Mouse (Mus musculus) bone marrow macrophage, adult 2 months (primary cell): ENCODE data around the gene Urm1. TPM values are rescaled to one million over a fixed set of nuclear protein-coding genes. Genes with fewer than 3 reads are reported as not detected.
"Not testable (repeated sequence)": the region's sequence is repeated elsewhere in the genome, so short reads cannot be mapped to it uniquely, and the experiment has no call there.

Experiments used
- H3K27ac ChIP-seq: 2 replicates; pipeline ENCODE4 v1.5.1; 2012; ENCODE audit warnings: low read depth, low read length; ENCODE audit not compliant: insufficient read depth
- H3K4me1 ChIP-seq: 2 replicates; pipeline ENCODE4 v1.6.1; 2012; ENCODE audit warnings: low read length; ENCODE audit not compliant: control insufficient read depth, insufficient read depth
- H3K4me3 ChIP-seq: 2 replicates; pipeline ENCODE4 v1.5.1; 2012; ENCODE audit warnings: mild to moderate bottlenecking, low read length, moderate library complexity; ENCODE audit not compliant: insufficient read depth
- CTCF ChIP-seq: IDR thresholded peaks from 2 replicates; pipeline ENCODE4 v1.5.1; 2012; ENCODE audit warnings: low read depth, mild to moderate bottlenecking, low read length, moderate library complexity
- POLR2A ChIP-seq: IDR thresholded peaks from 2 replicates; pipeline ENCODE4 v1.6.1; 2012; ENCODE audit warnings: mild to moderate bottlenecking, low read depth, low read length, borderline replicate concordance
- polyA plus RNA-seq: library from polyadenylated mRNA; stranded (reverse); fragments of >200 nt; gene quantifications from 2 replicates; pipeline ENCODE4 v1.2.4, GENCODE M21; 2012; ENCODE audit not compliant: missing spikeins, insufficient read depth, insufficient read length

The Urm1 gene
- polyA plus RNA-seq, result 27.7 and 37.4 TPM in 2 replicates

GRCm38 (mm10) chr2:29820025-29820817 is at the start of gene Urm1:
Gene Urm1, plus strand, starts transcription at chr2:29820075.
- Histone ChIP-seq H3K4me3 (no peak within 1 kb of the TSS), H3K4me1 (no peaks in the 10 kb centered on the region), H3K27ac (no peak within 1 kb of the TSS)
- TF ChIP-seq CTCF (no peak), POLR2A (no peak)

DNA sequence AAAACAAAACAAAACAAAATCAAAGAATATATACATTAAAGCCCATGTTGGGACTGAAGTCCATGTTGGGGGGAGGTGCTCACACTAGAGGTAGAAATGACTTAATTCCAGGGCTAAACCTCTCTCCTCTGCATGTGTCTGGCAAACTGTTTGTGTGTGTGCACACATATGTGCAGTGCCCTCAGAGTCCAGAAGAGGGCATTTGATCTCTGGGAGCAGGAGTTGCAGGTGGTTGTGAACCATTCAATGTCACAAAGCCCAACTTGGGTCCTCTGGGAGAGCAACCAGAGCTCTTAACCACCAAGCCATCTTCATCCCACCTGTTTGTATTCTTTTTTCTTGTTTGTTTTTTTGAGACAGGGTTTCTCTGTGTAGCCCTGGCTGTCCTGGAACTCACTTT is 49.7 kb upstream of the Urm1 start:
- peaks cover 24% of the 10 kb centered on the region for H3K4me1 ChIP-seq
- H3K4me3 ChIP-seq, result no peak overlapping the region
- TF ChIP-seq POLR2A, result no peak
- no peak for TF ChIP-seq CTCF
- H3K27ac ChIP-seq, result no peak overlapping the region

DNA sequence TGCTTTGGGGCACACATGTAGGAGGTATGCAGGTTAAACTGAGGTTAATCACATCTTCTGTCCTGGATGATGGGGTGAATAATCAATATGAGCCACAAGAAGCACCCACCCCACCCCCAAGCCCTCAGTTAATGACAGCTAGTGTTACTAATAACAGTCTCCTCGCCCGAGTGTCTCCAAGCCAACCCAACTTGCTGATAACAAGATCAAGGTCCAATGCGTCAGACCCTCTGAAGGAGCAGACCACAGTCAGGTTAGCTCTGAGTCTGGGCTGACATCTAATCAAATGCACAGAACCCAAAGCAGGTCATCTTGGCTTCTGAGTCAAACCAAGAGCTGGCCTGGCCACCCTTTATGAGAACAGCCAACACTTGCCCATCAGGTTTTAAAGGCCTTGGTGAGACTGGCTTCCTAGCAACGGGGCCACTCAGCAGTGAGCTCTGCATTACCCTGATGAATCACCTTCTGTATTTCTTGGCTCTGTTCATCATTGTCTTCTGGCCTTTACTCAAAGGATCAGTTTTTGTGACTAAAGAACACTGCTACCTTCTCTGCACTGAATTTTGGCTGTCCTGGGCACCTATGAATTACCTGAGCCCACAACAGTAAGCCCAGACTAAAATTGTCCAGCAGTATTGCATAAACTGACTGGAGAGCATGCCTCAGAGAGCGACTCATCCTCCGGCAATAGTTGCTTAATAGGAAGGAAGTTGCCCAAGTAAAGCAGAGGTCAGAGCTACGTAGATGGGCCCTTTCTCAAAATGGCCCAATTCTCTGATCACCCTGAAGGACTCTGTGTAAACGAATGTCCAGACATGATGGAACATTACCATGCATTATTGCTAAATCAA is 48.0 kb upstream of the Urm1 start:
- no peak for TF ChIP-seq CTCF
- TF ChIP-seq POLR2A, result no peak
- H3K4me3 ChIP-seq, result no peak overlapping the region
- H3K4me1 ChIP-seq, result peaks cover 24% of the 10 kb centered on the region
- H3K27ac ChIP-seq, result peak overlapping the region; percentile 59

GRCm38 (mm10) chr2:29773323-29773722 is 46.6 kb upstream of the Urm1 start:
- Histone ChIP-seq H3K4me3 (no peak overlapping the region), H3K4me1 (peaks cover 24% of the 10 kb centered on the region), H3K27ac (peak overlapping the region; percentile 8; the same call in 1 of the 2 replicates)
- TF ChIP-seq CTCF, result no peak
- no peak for TF ChIP-seq POLR2A

GRCm38 (mm10) chr2:29781256-29781655 is 38.6 kb upstream of the Urm1 start:
- H3K27ac ChIP-seq, H3K4me1 ChIP-seq, H3K4me3 ChIP-seq: not testable (repeated sequence)

GRCm38 (mm10) chr2:29784290-29784689 is 35.6 kb upstream of the Urm1 start:
- Histone ChIP-seq H3K27ac (peak overlapping the region; percentile 28; the same call in 1 of the 2 replicates), H3K4me3 (no peak overlapping the region), H3K4me1 (peaks cover 8% of the 10 kb centered on the region)
- TF ChIP-seq CTCF, result no peak
- no peak for TF ChIP-seq POLR2A

GRCm38 (mm10) chr2:29787104-29787917 is 32.6 kb upstream of the Urm1 start, which contains the start of gene Coq4:
Gene Coq4, plus strand, starts transcription at chr2:29787493.
- H3K27ac ChIP-seq, result peak within 1 kb of the TSS; percentile 43
- H3K4me1 ChIP-seq, result peaks cover 8% of the 10 kb centered on the region
- peak within 1 kb of the TSS; percentile 85 for H3K4me3 ChIP-seq
- no peak for TF ChIP-seq CTCF

- Histone ChIP-seq H3K4me3 (peak within 1 kb of the TSS; percentile 85), H3K4me1 (peaks cover 8% of the 10 kb centered on the region), H3K27ac (peak within 1 kb of the TSS; percentile 43)
- no peak for TF ChIP-seq POLR2A
- no peak for TF ChIP-seq CTCF
Measured at GRCm38 (mm10) chr2:29787937-29788681, 31.8 kb upstream of the Urm1 start, which contains the start of gene Trub2. Gene Trub2, minus strand, starts transcription at chr2:29788502.

GRCm38 (mm10) chr2:29792772-29793487 is 26.9 kb upstream of the Urm1 start:
- TF ChIP-seq CTCF, result no peak
- no peak for TF ChIP-seq POLR2A

More at GRCm38 (mm10) chr2:29792772-29793487, 26.9 kb upstream of the Urm1 start:
- Histone ChIP-seq H3K27ac (no peak overlapping the region), H3K4me1 (peaks cover 3% of the 10 kb centered on the region; the same call in 1 of the 2 replicates), H3K4me3 (no peak overlapping the region)
